19 mouse cellular contexts compared by ENCODE assay signal in the genomic region with DNA sequence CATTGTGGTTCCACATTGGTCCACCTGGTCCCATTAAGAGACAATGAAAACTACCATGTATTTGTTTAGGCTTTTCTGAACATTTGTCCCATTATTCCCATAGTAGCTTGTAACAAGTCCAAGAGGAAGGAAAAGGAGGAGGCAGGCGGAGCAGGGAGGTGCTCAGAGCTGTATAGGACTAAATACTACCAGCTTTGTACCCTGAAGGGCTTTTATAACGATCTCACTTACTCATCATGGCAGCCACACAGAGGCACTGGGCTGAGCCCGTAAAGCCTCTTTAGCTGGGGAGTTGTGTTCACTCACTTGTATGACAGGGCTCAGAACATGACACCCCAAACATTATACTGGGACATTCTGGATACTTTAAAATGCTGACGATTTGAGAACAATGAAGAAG.
A peak's percentile ranks its signal among the peaks of the same experiment; 100 is the strongest.
DNase-seq lines count a peak whose midpoint lies in the region; ATAC-seq lines count a peak whose summit lies in the region.
"Had no signal": no experiment of that assay in that cellular context is flagged by ENCODE, and none has a peak within 500 bp of the region (broad histone marks: within the 10 kb centered on the region; RNA-seq: fewer than 3 reads in every experiment).

No protein-coding gene starts in this region.

- peaks cover 8% of the 10 kb centered on the region for H3K4me1 ChIP-seq in forebrain, embryonic 15.5 days
- peaks cover 12% of the 10 kb centered on the region for H3K4me1 ChIP-seq in midbrain, embryonic 14.5 days (ENCODE audit: control insufficient read depth, insufficient read depth, low read length)
- H3K4me1 ChIP-seq: embryonic facial prominence, embryonic 12.5 days; heart, embryonic 12.5 days; intestine, embryonic 15.5 days; stomach, embryonic 15.5 days had no signal

- peak overlapping the region; percentile 24; the same call in 1 of the 2 replicates for H3K4me2 ChIP-seq in forebrain, embryonic 15.5 days (replicated peaks)
- H3K4me2 ChIP-seq in midbrain, embryonic 14.5 days (ENCODE audit: low read length): peak overlapping the region; percentile 3
- H3K4me2 ChIP-seq: embryonic facial prominence, embryonic 12.5 days; heart, embryonic 12.5 days; intestine, embryonic 15.5 days; liver, embryonic 11.5 days; stomach, embryonic 15.5 days had no signal

- no peak for ATAC-seq in forebrain, embryonic 15.5 days (replicated peaks)
- ATAC-seq in midbrain, embryonic 14.5 days (ENCODE audit: low FRiP score, low TSS enrichment): no peak
- ATAC-seq: intestine, embryonic 15.5 days had no signal

- WGBS in forebrain, embryonic 15.5 days: 38% methylated on average over 4 of the region's 4 CpGs
- WGBS in midbrain, embryonic 14.5 days: 57% methylated on average over 4 of the region's 4 CpGs

- no peak overlapping the region for H3K27ac ChIP-seq in forebrain, embryonic 15.5 days (replicated peaks)
- peak overlapping the region; percentile 47 for H3K27ac ChIP-seq in midbrain, embryonic 14.5 days (replicated peaks; ENCODE audit: low read depth, low read length)
- H3K27ac ChIP-seq: embryonic facial prominence, embryonic 12.5 days; intestine, embryonic 15.5 days; macrophage; stomach, embryonic 15.5 days had no signal

- no peaks in the 10 kb centered on the region for H3K36me3 ChIP-seq in forebrain, embryonic 15.5 days
- no peaks in the 10 kb centered on the region for H3K36me3 ChIP-seq in midbrain, embryonic 14.5 days (ENCODE audit: control insufficient read depth, insufficient read depth, low read length)
- H3K36me3 ChIP-seq: embryonic facial prominence, embryonic 12.5 days; heart, embryonic 12.5 days; intestine, embryonic 15.5 days; limb, embryonic 10.5 days; stomach, embryonic 15.5 days had no signal

- H3K27me3 ChIP-seq in forebrain, embryonic 15.5 days: no peaks in the 10 kb centered on the region
- H3K27me3 ChIP-seq in midbrain, embryonic 14.5 days (ENCODE audit: control insufficient read depth, insufficient read depth, low read length): no peaks in the 10 kb centered on the region
- H3K27me3 ChIP-seq: embryonic facial prominence, embryonic 12.5 days; heart, embryonic 12.5 days; intestine, embryonic 15.5 days; stomach, embryonic 15.5 days had no signal

- H3K9me3 ChIP-seq in forebrain, embryonic 15.5 days: no peaks in the 10 kb centered on the region
- H3K9me3 ChIP-seq in midbrain, embryonic 14.5 days (ENCODE audit: control insufficient read depth, low read length): 0 out of 2 replicates have a peak, but pooled peaks cover 4% of the 10 kb centered on the region
- H3K9me3 ChIP-seq: embryonic facial prominence, embryonic 12.5 days; heart, embryonic 12.5 days; intestine, embryonic 15.5 days; limb, embryonic 10.5 days; stomach, embryonic 15.5 days had no signal

- DNase-seq in retina, postnatal 1 day: peak; percentile 23
- no peak for DNase-seq in retina, embryonic 14.5 days (ENCODE audit: low spot score)
- DNase-seq in midbrain, embryonic 14.5 days: no peak
- DNase-seq in cerebellum, adult 8-10 months: no peak
- DNase-seq in embryo, embryonic 11 days: no peak
- no peak for DNase-seq in lung, postnatal 4 days
- DNase-seq: adrenal gland, adult 2 months; cerebellum, adult 11-12 months; lung, adult 2 months; right cerebral cortex, postnatal 14 days; thymus, adult 2 months had no signal

- H3K9ac ChIP-seq in forebrain, embryonic 15.5 days (replicated peaks): no peak overlapping the region
- no peak overlapping the region for H3K9ac ChIP-seq in midbrain, embryonic 14.5 days (replicated peaks; ENCODE audit: low read length)
- H3K9ac ChIP-seq: embryonic facial prominence, embryonic 12.5 days; heart, embryonic 12.5 days; intestine, embryonic 15.5 days; stomach, embryonic 15.5 days had no signal

- no peak overlapping the region for H3K4me3 ChIP-seq in forebrain, embryonic 15.5 days
- H3K4me3 ChIP-seq in midbrain, embryonic 14.5 days (replicated peaks; ENCODE audit: low read depth, low read length): no peak overlapping the region
- H3K4me3 ChIP-seq: embryonic facial prominence, embryonic 12.5 days; heart, embryonic 12.5 days; intestine, embryonic 15.5 days; limb, embryonic 10.5 days; stomach, embryonic 15.5 days had no signal
